ENCODE assay signal across 14 mouse cellular contexts in genomic region chr17:14221893-14222615, GRCm38 (mm10). TPM values are rescaled to one million over a fixed set of nuclear protein-coding genes. Genes with fewer than 3 reads are reported as not detected.
DNase-seq lines count a peak whose midpoint lies in the region; ATAC-seq lines count a peak whose summit lies in the region.
"Had no signal": no experiment of that assay in that cellular context is flagged by ENCODE, and none has a peak within 500 bp of the region (broad histone marks: within the 10 kb centered on the region; RNA-seq: fewer than 3 reads in every experiment).

No protein-coding gene starts in this region.

- H3K27me3 ChIP-seq in neural tube, embryonic 11.5 days (ENCODE audit: control insufficient read depth, insufficient read depth, low read length), result no peaks in the 10 kb centered on the region
- no peaks in the 10 kb centered on the region for H3K27me3 ChIP-seq in midbrain, embryonic 15.5 days (replicated peaks)
- H3K27me3 ChIP-seq: limb, embryonic 13.5 days had no signal

- H3K9ac ChIP-seq in neural tube, embryonic 11.5 days (ENCODE audit: low read length), result no peak overlapping the region
- H3K9ac ChIP-seq in midbrain, embryonic 15.5 days, result no peak overlapping the region
- H3K9ac ChIP-seq: limb, embryonic 13.5 days had no signal

- peak; percentile 28 for DNase-seq in heart, postnatal 4 days
- no peak for DNase-seq in heart, postnatal 25 days (ENCODE audit: low spot score)
- peak; percentile 45 for DNase-seq in neural tube, embryonic 11.5 days (ENCODE audit: low spot score)
- no peak for DNase-seq in neural tube, embryonic 10.5 days (ENCODE audit: extremely low spot score, low spot score)
- DNase-seq in R1 (ENCODE audit: low read depth, low spot score), result peak; percentile 86
- no peak for DNase-seq in adrenal gland, adult 18-20 months (ENCODE audit: low spot score in 2 of 2)
- DNase-seq: adrenal gland, postnatal 25 days; kidney, adult 8-10 months had no signal

- no peak overlapping the region for H3K4me3 ChIP-seq in neural tube, embryonic 11.5 days (ENCODE audit: low read depth, low read length)
- no peak overlapping the region for H3K4me3 ChIP-seq in midbrain, embryonic 15.5 days
- H3K4me3 ChIP-seq: heart, embryonic 10.5 days; limb, embryonic 13.5 days; megakaryocyte, embryonic 14.5 days had no signal

- intact Hi-C loops in heart, postnatal 25 days (cut with DNase I), result loop anchor here (5.0 kb wide), 1 partner anchor 105 kb away; no protein-coding TSS in a partner anchor

- H3K36me3 ChIP-seq in neural tube, embryonic 11.5 days (ENCODE audit: control insufficient read depth, insufficient read depth, low read length), result no peaks in the 10 kb centered on the region
- no peaks in the 10 kb centered on the region for H3K36me3 ChIP-seq in midbrain, embryonic 15.5 days (replicated peaks)
- H3K36me3 ChIP-seq: heart, embryonic 10.5 days; limb, embryonic 13.5 days had no signal

- no peaks in the 10 kb centered on the region for H3K9me3 ChIP-seq in neural tube, embryonic 11.5 days (ENCODE audit: control insufficient read depth, low read length)
- no peaks in the 10 kb centered on the region for H3K9me3 ChIP-seq in midbrain, embryonic 15.5 days
- H3K9me3 ChIP-seq: heart, embryonic 10.5 days; limb, embryonic 13.5 days had no signal

- 31% methylated on average over 11 of the region's 11 CpGs for WGBS in neural tube, embryonic 11.5 days
- WGBS in midbrain, embryonic 15.5 days, result 23% methylated on average over 11 of the region's 11 CpGs

- H3K27ac ChIP-seq in neural tube, embryonic 11.5 days (ENCODE audit: low read depth, low read length), result no peak overlapping the region
- no peak overlapping the region for H3K27ac ChIP-seq in midbrain, embryonic 15.5 days
- H3K27ac ChIP-seq: heart, embryonic 10.5 days; limb, embryonic 13.5 days had no signal

- H3K4me1 ChIP-seq in neural tube, embryonic 11.5 days (ENCODE audit: control insufficient read depth, insufficient read depth, low read length), result no peaks in the 10 kb centered on the region
- no peaks in the 10 kb centered on the region for H3K4me1 ChIP-seq in midbrain, embryonic 15.5 days
- H3K4me1 ChIP-seq: megakaryocyte, embryonic 14.5 days had no signal

- no peak for ATAC-seq in neural tube, embryonic 11.5 days (ENCODE audit: insufficient read depth, low FRiP score, low TSS enrichment)
- peak; percentile 43 for ATAC-seq in midbrain, embryonic 15.5 days (replicated peaks)
- ATAC-seq in frontal cortex, adult (ENCODE audit: low TSS enrichment), result no peak
- ATAC-seq: forebrain, embryonic 16.5 days had no signal

- no peak overlapping the region for H3K4me2 ChIP-seq in neural tube, embryonic 11.5 days (ENCODE audit: low read depth)
- H3K4me2 ChIP-seq in midbrain, embryonic 15.5 days, result no peak overlapping the region
- H3K4me2 ChIP-seq: limb, embryonic 13.5 days had no signal

RNA-seq across cellular contexts. Expression of gene Dact2, which starts 17.9 kb away (rescaled TPM):
- 1 to 10 TPM; 1.8 to 1.9 TPM for total RNA-seq in heart, postnatal 4 days (2021)
- 1 to 10 TPM in 1 of 2 experiments, under 1 TPM in 1; 0.92 to 1.8 TPM for total RNA-seq in heart, postnatal 25 days (2021)
- 1.1 and 1.4 TPM in 2 replicates for polyA plus RNA-seq in neural tube, embryonic 11.5 days (2014; fragmentation: Nextera tagmentation; extraction: Ambion mirVana)
- polyA plus RNA-seq in midbrain, embryonic 15.5 days (2015; fragmentation: Nextera tagmentation; extraction: Ambion mirVana), result 1.7 and 2.9 TPM in 2 replicates
- total RNA-seq in adrenal gland, adult 18-20 months (2021), result 1 to 10 TPM in 1 of 2 experiments, under 1 TPM in 1; 0.46 to 2.1 TPM

RNA-seq across cellular contexts. Expression of gene Smoc2, which starts 57.3 kb away (rescaled TPM):
- total RNA-seq in heart, postnatal 4 days (2021), result 10 to 100 TPM; 23.4 to 28.1 TPM
- 10 to 100 TPM; 41.3 to 49.1 TPM for total RNA-seq in heart, postnatal 25 days (2021)
- 17.1 and 22.1 TPM in 2 replicates for polyA plus RNA-seq in neural tube, embryonic 11.5 days (2014; fragmentation: Nextera tagmentation; extraction: Ambion mirVana)
- polyA plus RNA-seq in midbrain, embryonic 15.5 days (2015; fragmentation: Nextera tagmentation; extraction: Ambion mirVana), result 2.9 and 3.3 TPM in 2 replicates
- 10 to 100 TPM; 27.6 to 33.3 TPM for total RNA-seq in adrenal gland, adult 18-20 months (2021)

Comparison
In these comparisons a context has a peak if more than half of its experiments do, and no peak if none do; other contexts are left out.
1. DNase-seq: peak in heart, postnatal 4 days (single experiment), neural tube, embryonic 11.5 days (single experiment) and R1 (single experiment); none in heart, postnatal 25 days (single experiment), neural tube, embryonic 10.5 days (single experiment) and adrenal gland, adult 18-20 months (0 of 2).